Mouse (Mus musculus) liver, embryonic 16.5 days (tissue): ENCODE measurements around the gene Kcnh2. TPM values are rescaled to one million over a fixed set of nuclear protein-coding genes. Genes with fewer than 3 reads are reported as not detected.

ENCODE experiments used
- ATAC-seq: fragments of 200-750 bp; cut with Nextera tagmentation; 2 replicates; pipeline ENCODE4 v1.8.0; 2017; ENCODE audit warnings: low read depth, mild to moderate bottlenecking, moderate number of reproducible peaks, moderate library complexity
- H3K27ac ChIP-seq: fragments of 300-500 bp; sonication (generic); 2 replicates; pipeline ENCODE4 v1.5.1; 2014; ENCODE audit warnings: mild to moderate bottlenecking, low read length
- H3K27me3 ChIP-seq: fragments of 300-500 bp; sonication (generic); 2 replicates; pipeline ENCODE4 v1.6.1; 2014; ENCODE audit warnings: low read depth, low read length, mixed read lengths; ENCODE audit not compliant: control insufficient read depth, insufficient read depth
- H3K36me3 ChIP-seq: fragments of 300-500 bp; sonication (generic); 2 replicates; pipeline ENCODE4 v1.6.1; 2014; ENCODE audit warnings: mild to moderate bottlenecking; ENCODE audit not compliant: control insufficient read depth, insufficient read depth
- H3K4me1 ChIP-seq: fragments of 300-500 bp; sonication (generic); 2 replicates; pipeline ENCODE4 v1.6.1; 2014; ENCODE audit warnings: low read depth, low read length, mixed read lengths; ENCODE audit not compliant: control insufficient read depth
- H3K4me2 ChIP-seq: fragments of 300-500 bp; sonication (generic); 2 replicates; pipeline ENCODE4 v1.6.1; 2014; ENCODE audit warnings: low read depth, low read length, mixed read lengths
- H3K4me3 ChIP-seq: fragments of 300-500 bp; sonication (generic); 2 replicates; pipeline ENCODE4 v1.5.1; 2014; ENCODE audit warnings: low read depth, mild to moderate bottlenecking, low read length
- H3K9ac ChIP-seq: fragments of 300-500 bp; sonication (generic); 2 replicates; pipeline ENCODE4 v1.6.1; 2014; ENCODE audit warnings: low read depth, low read length
- H3K9me3 ChIP-seq: fragments of 300-500 bp; sonication (generic); replicated peaks from 2 replicates; pipeline ENCODE4 v1.6.1; 2016; ENCODE audit warnings: low read length; ENCODE audit not compliant: control insufficient read depth
- WGBS: fragments of 180-500 bp; shearing (Covaris S2); extraction: QIAGEN DNeasy Blood & Tissue Kit; methylation state at CpG from one replicate; pipeline ENCODE4 v1.1.7; 2014; ENCODE audit not compliant: insufficient replicate concordance; 5-methylcytosine and 5-hydroxymethylcytosine counted together
- polyA plus RNA-seq: library from polyadenylated mRNA; unstranded; fragments of >200 nt; fragmentation: Nextera tagmentation; extraction: Ambion mirVana; gene quantifications from 2 replicates; pipeline ENCODE4 v1.2.1, GENCODE M21; 2015

Kcnh2 gene
- polyA plus RNA-seq, 1 experiment from 2014 or later: 0.27 TPM

DNA sequence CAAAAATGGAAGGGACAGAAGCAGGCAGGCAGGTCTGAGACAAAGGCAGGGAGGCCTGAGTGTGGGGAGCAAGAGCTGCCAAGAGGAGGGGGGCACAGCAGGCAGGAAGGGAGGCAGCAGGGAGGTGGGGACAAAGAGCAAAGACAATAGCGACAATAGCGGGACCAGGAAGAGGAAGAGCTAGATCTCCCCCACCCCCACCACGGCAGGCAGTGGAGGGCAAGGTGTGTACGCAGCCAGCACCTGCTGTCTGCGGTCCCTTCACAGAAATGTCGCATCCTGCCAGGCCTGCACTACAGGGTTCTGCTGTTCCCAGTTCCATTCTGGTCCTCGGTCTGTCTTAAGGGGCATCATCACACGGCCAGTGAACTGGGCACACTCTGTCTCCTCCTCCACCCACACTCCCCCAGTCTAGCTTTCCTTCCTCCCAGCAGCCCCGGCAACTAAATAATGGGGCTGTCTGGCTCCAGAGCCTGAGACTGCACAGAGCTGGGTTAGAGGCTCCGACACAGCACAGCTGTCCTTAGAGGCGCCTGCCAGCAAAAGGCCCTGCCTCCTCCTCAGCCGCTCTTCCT is 6.8 kb downstream of the Kcnh2 start:
- Histone ChIP-seq H3K27ac (no peak overlapping the region), H3K9ac (no peak overlapping the region), H3K9me3 (no peaks in the 10 kb centered on the region), H3K36me3 (no peaks in the 10 kb centered on the region), H3K4me1 (peaks cover 39% of the 10 kb centered on the region), H3K27me3 (peaks cover 18% of the 10 kb centered on the region), H3K4me3 (no peak overlapping the region), H3K4me2 (no peak overlapping the region)
- ATAC-seq: no peak
- 18% methylated on average over 12 of the region's 12 CpGs for WGBS

DNA sequence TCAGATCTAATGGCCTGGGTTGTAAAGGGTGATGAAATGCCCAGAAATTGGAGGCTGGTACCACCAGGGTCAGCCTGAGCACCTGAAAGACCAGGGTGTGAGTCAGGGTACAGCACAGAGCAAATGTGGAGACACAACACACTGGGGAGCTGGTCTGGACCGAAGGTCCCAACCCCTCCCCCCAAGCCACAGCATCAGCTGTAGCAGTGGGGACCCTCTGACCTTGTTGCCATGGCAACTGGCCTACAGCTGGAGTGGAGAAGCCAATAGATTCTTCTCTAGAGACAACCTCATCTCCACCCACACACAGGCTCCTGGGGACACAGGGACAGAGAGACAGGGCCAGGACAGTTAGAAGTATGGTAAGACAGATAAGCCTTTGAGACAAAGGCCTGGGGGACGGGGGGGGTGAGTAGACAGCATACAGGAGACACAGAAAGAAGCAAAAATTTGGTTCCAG is 7.4 kb downstream of the Kcnh2 start:
- WGBS: 10% methylated on average over 2 of the region's 2 CpGs
- no peak overlapping the region for H3K4me2 ChIP-seq
- H3K9ac ChIP-seq: no peak overlapping the region
- H3K36me3 ChIP-seq: no peaks in the 10 kb centered on the region
- peaks cover 38% of the 10 kb centered on the region for H3K4me1 ChIP-seq
- peaks cover 12% of the 10 kb centered on the region for H3K27me3 ChIP-seq
- no peak overlapping the region for H3K4me3 ChIP-seq
- no peak overlapping the region for H3K27ac ChIP-seq
- ATAC-seq: peak; percentile 58
- no peaks in the 10 kb centered on the region for H3K9me3 ChIP-seq

DNA sequence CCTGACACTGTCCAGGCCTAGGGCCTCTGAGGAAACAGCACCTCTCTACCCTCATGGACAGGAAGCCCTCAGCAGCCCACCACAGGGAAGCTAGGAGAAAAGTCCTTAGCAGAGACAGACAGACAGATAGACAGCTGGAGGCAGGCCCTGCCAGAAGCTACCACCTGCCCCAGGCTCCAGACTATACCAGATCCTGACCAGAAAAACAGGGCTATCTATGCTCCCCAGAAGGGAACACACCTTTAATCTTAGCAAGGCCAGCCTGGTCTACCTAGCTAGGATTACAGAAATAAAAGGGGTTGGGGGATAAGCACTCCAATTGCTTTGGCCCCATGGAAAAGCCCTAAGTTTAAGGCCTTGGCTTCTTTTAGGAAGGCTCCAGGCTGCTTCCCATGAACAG is 8.0 kb downstream of the Kcnh2 start:
- Histone ChIP-seq H3K27ac (no peak overlapping the region), H3K4me2 (no peak overlapping the region), H3K4me1 (peaks cover 32% of the 10 kb centered on the region)

DNA sequence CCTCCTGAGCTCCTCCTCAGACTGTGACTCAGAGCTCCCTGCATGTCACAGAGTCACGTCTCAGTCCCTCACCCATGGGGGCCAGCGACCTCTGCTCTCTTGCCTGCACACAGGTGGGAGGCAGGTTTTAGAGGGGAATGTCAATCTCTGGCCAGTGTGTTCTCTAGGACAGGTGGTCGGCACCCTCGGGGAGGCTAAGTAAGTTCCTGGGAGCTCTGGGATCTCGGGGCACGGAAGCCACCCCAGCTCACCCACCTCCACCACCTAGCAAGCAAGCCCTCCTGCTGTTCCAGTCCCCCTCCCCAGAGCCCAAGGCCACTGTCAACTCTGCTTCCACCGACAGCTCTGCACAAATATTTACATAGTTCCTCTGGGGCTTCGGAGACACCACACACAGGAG is 8.4 kb downstream of the Kcnh2 start:
- H3K9me3 ChIP-seq: no peaks in the 10 kb centered on the region
- H3K27me3 ChIP-seq: peaks cover 2% of the 10 kb centered on the region; the same call in 1 of the 2 replicates
- H3K36me3 ChIP-seq: no peaks in the 10 kb centered on the region
- H3K9ac ChIP-seq: no peak overlapping the region
- WGBS: 54% methylated on average over 8 of the region's 8 CpGs
- no peak overlapping the region for H3K4me2 ChIP-seq
- H3K4me3 ChIP-seq: no peak overlapping the region
- H3K4me1 ChIP-seq: peaks cover 28% of the 10 kb centered on the region
- peak; percentile 55; the same call in 1 of the 2 replicates for ATAC-seq
- no peak overlapping the region for H3K27ac ChIP-seq

More for the DNA sequence above, 8.0 kb downstream of the Kcnh2 start:
- Histone ChIP-seq H3K27me3 (peaks cover 6% of the 10 kb centered on the region), H3K36me3 (no peaks in the 10 kb centered on the region), H3K9ac (no peak overlapping the region), H3K4me3 (no peak overlapping the region), H3K9me3 (no peaks in the 10 kb centered on the region)
- ATAC-seq: no peak

DNA sequence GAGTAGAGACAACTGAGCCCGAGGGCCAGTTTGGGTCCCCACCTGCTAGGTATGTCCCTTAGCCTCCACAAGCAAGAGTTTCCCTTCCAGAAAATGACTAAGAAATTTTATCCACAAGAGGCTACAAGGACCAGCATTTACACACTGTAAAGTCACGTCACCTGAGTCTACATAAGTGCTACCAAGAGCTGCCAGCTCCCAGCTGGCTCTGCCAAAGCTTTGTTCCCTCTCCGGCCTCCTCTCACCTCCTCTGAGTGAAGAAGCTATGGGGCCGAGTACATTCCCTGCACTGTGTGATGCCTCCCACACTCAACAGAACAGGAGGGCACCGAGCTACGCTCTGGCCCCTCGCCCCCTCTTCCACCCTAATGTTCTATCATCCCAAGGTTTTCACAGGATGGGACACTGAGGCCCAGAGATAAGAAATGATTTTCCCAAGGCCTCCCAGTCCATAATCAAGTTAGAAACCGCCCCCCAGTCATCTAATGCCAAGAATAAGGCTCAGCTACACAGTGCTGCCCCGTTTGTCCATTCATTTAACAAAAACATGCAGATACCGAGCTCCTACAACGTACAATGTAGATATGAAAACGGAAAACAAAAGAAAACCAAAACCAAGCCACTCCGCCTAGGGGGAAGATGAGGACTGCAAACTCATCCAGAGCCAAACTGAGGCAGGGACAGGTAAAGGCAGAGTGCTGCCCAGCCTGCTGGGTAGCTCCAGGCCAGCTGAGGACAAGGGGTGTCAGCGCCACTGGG is 9.0 kb downstream of the Kcnh2 start:
- no peaks in the 10 kb centered on the region for H3K36me3 ChIP-seq
- no peaks in the 10 kb centered on the region for H3K9me3 ChIP-seq
- peaks cover 25% of the 10 kb centered on the region for H3K4me1 ChIP-seq
- H3K27ac ChIP-seq: no peak overlapping the region
- 59% methylated on average over 14 of the region's 14 CpGs for WGBS
- H3K9ac ChIP-seq: no peak overlapping the region
- ATAC-seq: no peak
- no peaks in the 10 kb centered on the region for H3K27me3 ChIP-seq
- no peak overlapping the region for H3K4me2 ChIP-seq
- no peak overlapping the region for H3K4me3 ChIP-seq

DNA sequence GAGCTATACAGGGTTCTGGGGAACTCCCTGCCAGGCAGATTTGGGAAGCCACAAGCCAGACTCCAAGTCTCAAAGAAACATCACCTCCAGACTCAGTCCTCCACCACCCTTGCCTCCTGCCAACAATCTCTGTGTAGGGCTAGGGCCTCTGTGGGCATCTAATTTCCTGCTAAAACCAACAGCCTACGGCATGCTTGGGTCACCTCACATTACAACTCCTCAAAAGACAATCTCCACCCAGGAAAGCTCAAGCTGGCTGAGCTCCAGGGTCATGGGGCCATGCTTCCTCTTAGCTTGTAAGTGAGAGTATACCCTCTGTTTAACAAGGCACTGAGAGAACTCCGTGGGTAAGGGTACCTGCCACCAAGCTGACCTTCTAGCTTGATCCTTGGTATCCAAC is 13.6 kb downstream of the Kcnh2 start:
- no peak overlapping the region for H3K27ac ChIP-seq
- no peak overlapping the region for H3K4me2 ChIP-seq
- H3K36me3 ChIP-seq: no peaks in the 10 kb centered on the region
- H3K27me3 ChIP-seq: no peaks in the 10 kb centered on the region; the same call in 1 of the 2 replicates
- peaks cover 3% of the 10 kb centered on the region; the same call in 1 of the 2 replicates for H3K4me1 ChIP-seq
- WGBS: 20% methylated on average over 2 of the region's 2 CpGs
- ATAC-seq: no peak
- H3K9me3 ChIP-seq: no peaks in the 10 kb centered on the region
- H3K9ac ChIP-seq: no peak overlapping the region
- no peak overlapping the region for H3K4me3 ChIP-seq

DNA sequence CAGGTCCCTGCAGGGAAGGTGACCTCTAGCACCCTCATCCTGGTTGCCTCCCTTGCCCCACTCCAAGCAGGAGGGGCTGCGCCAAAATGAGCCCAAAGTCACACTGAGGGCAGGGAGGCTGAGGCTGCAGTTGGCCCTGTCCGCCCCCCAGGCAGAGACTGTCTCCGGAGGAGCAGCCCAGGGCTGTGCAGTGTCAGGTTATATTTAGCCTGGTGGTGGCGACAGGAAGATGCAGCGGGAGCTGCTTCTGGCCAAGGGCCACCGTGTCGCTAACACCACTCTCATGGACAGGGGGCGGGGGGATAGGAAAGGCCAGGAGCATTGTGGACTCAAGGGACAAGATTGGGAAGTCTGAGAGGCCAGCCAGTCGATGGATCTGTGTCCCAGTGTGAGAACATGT is 14.0 kb downstream of the Kcnh2 start:
- Histone ChIP-seq H3K4me2 (no peak overlapping the region), H3K4me1 (no peaks in the 10 kb centered on the region), H3K27me3 (no peaks in the 10 kb centered on the region; the same call in 1 of the 2 replicates), H3K27ac (no peak overlapping the region), H3K9ac (no peak overlapping the region), H3K4me3 (no peak overlapping the region), H3K9me3 (no peaks in the 10 kb centered on the region), H3K36me3 (no peaks in the 10 kb centered on the region)
- WGBS: 23% methylated on average over 9 of the region's 9 CpGs
- ATAC-seq: no peak

DNA sequence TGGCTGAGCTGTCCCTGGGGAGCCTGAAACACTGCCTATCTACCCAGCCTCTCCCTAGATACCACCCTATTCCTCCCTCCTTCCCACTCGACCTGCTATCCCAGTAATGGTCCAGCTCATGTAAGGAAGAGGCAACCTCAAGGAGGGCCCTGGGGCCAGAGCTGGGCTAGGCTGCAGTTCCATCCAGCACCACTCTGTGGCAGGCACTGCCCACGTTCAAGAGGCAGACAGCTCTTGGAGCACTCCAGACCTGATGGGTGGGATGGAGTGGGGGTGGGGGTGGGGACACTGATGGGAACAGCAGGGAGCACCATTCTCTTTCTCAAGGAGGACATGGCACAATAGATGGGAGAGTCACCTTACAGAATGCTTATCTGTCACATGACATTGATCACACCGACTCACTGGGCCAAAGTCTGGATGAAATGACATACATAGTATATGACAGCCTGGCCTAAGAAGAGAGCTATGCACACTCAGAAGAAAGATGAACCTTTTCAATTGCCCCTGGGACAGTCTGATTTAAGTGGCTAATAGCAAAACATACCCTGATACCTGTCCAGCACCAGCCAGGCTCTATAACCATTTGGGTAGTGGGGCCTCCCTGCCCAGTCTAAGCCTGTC is 15.4 kb downstream of the Kcnh2 start:
- H3K27me3 ChIP-seq: no peaks in the 10 kb centered on the region; the same call in 1 of the 2 replicates
- H3K4me1 ChIP-seq: no peaks in the 10 kb centered on the region
- H3K4me3 ChIP-seq: no peak overlapping the region
- H3K36me3 ChIP-seq: no peaks in the 10 kb centered on the region
- no peak overlapping the region for H3K9ac ChIP-seq
- H3K9me3 ChIP-seq: no peaks in the 10 kb centered on the region
- 20% methylated on average over 3 of the region's 3 CpGs for WGBS
- no peak overlapping the region for H3K4me2 ChIP-seq
- peak; percentile 55; the same call in 1 of the 2 replicates for ATAC-seq
- H3K27ac ChIP-seq: no peak overlapping the region

DNA sequence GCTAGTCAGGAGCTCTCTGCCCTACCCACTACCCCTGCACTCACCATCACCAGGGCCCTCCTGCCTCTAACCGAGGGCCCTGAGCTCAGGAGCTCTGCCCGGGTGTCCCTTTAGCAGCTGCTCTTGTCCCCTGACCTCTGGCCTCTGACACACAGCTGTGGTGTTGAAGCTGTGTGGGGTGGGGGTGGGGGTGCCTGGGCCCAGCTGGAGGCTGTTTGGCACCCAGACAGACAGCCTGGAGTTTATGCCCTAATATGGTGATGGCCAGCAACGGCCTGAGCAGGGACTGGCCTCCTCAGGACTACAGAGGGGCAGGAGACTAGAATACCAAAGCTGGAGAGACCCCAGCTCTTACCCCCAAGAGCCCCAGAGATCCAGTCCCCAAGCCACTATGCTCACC is 16.7 kb downstream of the Kcnh2 start:
- no peak for ATAC-seq

More for the DNA sequence above, 16.7 kb downstream of the Kcnh2 start:
- 26% methylated on average over 3 of the region's 3 CpGs for WGBS
- Histone ChIP-seq H3K36me3 (no peaks in the 10 kb centered on the region), H3K4me2 (no peak overlapping the region), H3K9me3 (no peaks in the 10 kb centered on the region), H3K4me1 (no peaks in the 10 kb centered on the region), H3K9ac (no peak overlapping the region), H3K4me3 (no peak overlapping the region), H3K27ac (no peak overlapping the region), H3K27me3 (peaks cover under 1% of the 10 kb centered on the region; the same call in 1 of the 2 replicates)
